Mouse (Mus musculus) limb, embryonic 14.5 days (tissue): ENCODE measurements at regions not wholly inside any gene's neighbourhood (a gene's known extent, or its start where the extent isn't known, plus 50 kb on each side); places are given as distances from the start of the nearest gene placed in this dataset.

Experiments
- ATAC-seq: fragments of 200-750 bp; cut with Nextera tagmentation; 2 replicates; pipeline ENCODE4 v1.8.0; 2017; ENCODE audit warnings: low read depth, moderate number of reproducible peaks, moderate TSS enrichment; ENCODE audit not compliant: low FRiP score
- DNase-seq: peaks from one replicate; pipeline ENCODE4 v3.0.0-alpha.2; 2015; ENCODE audit warnings: low spot score
- H3K27ac ChIP-seq: fragments of 300-500 bp; sonication (generic); replicated peaks from 2 replicates; pipeline ENCODE4 v1.5.1; 2014; ENCODE audit warnings: low read depth, mild to moderate bottlenecking, low read length, moderate library complexity, mixed read lengths
- H3K27me3 ChIP-seq: fragments of 300-500 bp; sonication (generic); 2 replicates; pipeline ENCODE4 v1.6.1; 2014; ENCODE audit warnings: low read length, mixed read lengths; ENCODE audit not compliant: control insufficient read depth, insufficient read depth
- H3K36me3 ChIP-seq: fragments of 300-500 bp; sonication (generic); 2 replicates; pipeline ENCODE4 v1.6.1; 2014; ENCODE audit warnings: mild to moderate bottlenecking, low read length, moderate library complexity, mixed read lengths; ENCODE audit not compliant: control insufficient read depth, insufficient read depth
- H3K4me1 ChIP-seq: fragments of 300-500 bp; sonication (generic); 2 replicates; pipeline ENCODE4 v1.6.1; 2014; ENCODE audit warnings: antibody characterized with exemption, low read length, mixed read lengths; ENCODE audit not compliant: control insufficient read depth, insufficient read depth
- H3K4me2 ChIP-seq: fragments of 300-500 bp; sonication (generic); replicated peaks from 2 replicates; pipeline ENCODE4 v1.6.1; 2014; ENCODE audit warnings: low read depth, mild to moderate bottlenecking, low read length, moderate library complexity; ENCODE audit not compliant: severe bottlenecking
- H3K4me3 ChIP-seq: fragments of 300-500 bp; sonication (generic); replicated peaks from 2 replicates; pipeline ENCODE4 v1.5.1; 2014; ENCODE audit warnings: low read length
- H3K9ac ChIP-seq: fragments of 300-500 bp; sonication (generic); 2 replicates; pipeline ENCODE4 v1.6.1; 2014; ENCODE audit warnings: mild to moderate bottlenecking, low read depth, low read length, moderate library complexity; ENCODE audit not compliant: severe bottlenecking
- H3K9me3 ChIP-seq: fragments of 300-500 bp; sonication (generic); 2 replicates; pipeline ENCODE4 v1.6.1; 2016; ENCODE audit warnings: low read length; ENCODE audit not compliant: control insufficient read depth
- POLR2A ChIP-seq: fragments of 200-500 bp; IDR thresholded peaks from 2 replicates; pipeline ENCODE4 v1.8.0; 2012; ENCODE audit warnings: inconsistent platforms, mild to moderate bottlenecking, moderate library complexity, borderline replicate concordance; ENCODE audit not compliant: insufficient read depth, insufficient read length; ENCODE audit errors: extremely low read depth
- whole genome bisulfite sequencing: fragments of 180-500 bp; shearing (Covaris S2); extraction: QIAGEN DNeasy Blood & Tissue Kit; methylation state at CpG from one replicate; pipeline ENCODE4 v1.1.7; 2014; 5-methylcytosine and 5-hydroxymethylcytosine counted together

- Histone ChIP-seq H3K4me3 (no peak overlapping the region), H3K4me1 (no peaks in the 10 kb centered on the region), H3K9me3 (no peaks in the 10 kb centered on the region), H3K27ac (no peak overlapping the region), H3K4me2 (peak overlapping the region; percentile 13; the same call in 1 of the 2 replicates), H3K27me3 (no peaks in the 10 kb centered on the region), H3K36me3 (no peaks in the 10 kb centered on the region), H3K9ac (no peak overlapping the region)
- ATAC-seq (no peak), DNase-seq (no peak)
- WGBS: 20% methylated on average over 4 of the region's 4 CpGs
- no peak for TF ChIP-seq POLR2A
Measured at GRCm38 (mm10) chr12:51001096-51001495, 346.8 kb upstream of the G2e3 start.

- H3K4me2 ChIP-seq: peak overlapping the region; percentile 13
- no peaks in the 10 kb centered on the region for H3K27me3 ChIP-seq
- no peak overlapping the region for H3K4me3 ChIP-seq
- peak; percentile 8 for DNase-seq
- no peak for ATAC-seq
- no peak for TF ChIP-seq POLR2A
- H3K36me3 ChIP-seq: no peaks in the 10 kb centered on the region
- no peaks in the 10 kb centered on the region for H3K4me1 ChIP-seq
- H3K9me3 ChIP-seq: no peaks in the 10 kb centered on the region
- WGBS: 31% methylated on average over 18 of the region's 18 CpGs
- no peak overlapping the region for H3K27ac ChIP-seq
- H3K9ac ChIP-seq: no peak overlapping the region
Measured at GRCm38 (mm10) chr12:51000281-51001075, 347.4 kb upstream of the G2e3 start.

- H3K4me1 ChIP-seq: no peaks in the 10 kb centered on the region
- peak overlapping the region; percentile 13; the same call in 1 of the 2 replicates for H3K4me2 ChIP-seq
- no peaks in the 10 kb centered on the region for H3K9me3 ChIP-seq
- TF ChIP-seq POLR2A: no peak
- ATAC-seq (peak; percentile 88), DNase-seq (peak; percentile 74)
- H3K36me3 ChIP-seq: no peaks in the 10 kb centered on the region
- H3K9ac ChIP-seq: no peak overlapping the region
- no peak overlapping the region for H3K4me3 ChIP-seq
- 19% methylated on average over 20 of the region's 20 CpGs for WGBS
- no peak overlapping the region for H3K27ac ChIP-seq
- no peaks in the 10 kb centered on the region for H3K27me3 ChIP-seq
Measured at GRCm38 (mm10) chr12:50999295-51000237, 348.3 kb upstream of the G2e3 start.

- H3K27me3 ChIP-seq: no peaks in the 10 kb centered on the region
- ATAC-seq (no peak), DNase-seq (no peak)
- H3K4me1 ChIP-seq: no peaks in the 10 kb centered on the region
- WGBS: 28% methylated on average over 1 of the region's 1 CpGs
- no peak overlapping the region for H3K9ac ChIP-seq
- H3K4me2 ChIP-seq: no peak overlapping the region
- H3K4me3 ChIP-seq: no peak overlapping the region
- no peaks in the 10 kb centered on the region for H3K36me3 ChIP-seq
- H3K27ac ChIP-seq: no peak overlapping the region
- H3K9me3 ChIP-seq: no peaks in the 10 kb centered on the region
- no peak for TF ChIP-seq POLR2A
Measured at GRCm38 (mm10) chr12:50995664-50996063, 346.8 kb upstream of the Prkd1 start.

GRCm38 (mm10) chr12:50989561-50990325 is 340.8 kb upstream of the Prkd1 start:
- Histone ChIP-seq H3K4me2 (no peak overlapping the region), H3K4me3 (no peak overlapping the region), H3K9me3 (no peaks in the 10 kb centered on the region), H3K9ac (no peak overlapping the region), H3K27me3 (no peaks in the 10 kb centered on the region), H3K4me1 (no peaks in the 10 kb centered on the region), H3K27ac (no peak overlapping the region), H3K36me3 (no peaks in the 10 kb centered on the region)
- DNase-seq (no peak), ATAC-seq (no peak)
- 84% methylated on average over 12 of the region's 12 CpGs for WGBS
- TF ChIP-seq POLR2A: no peak
